Comparison of ENCODE assay signal across 8 mouse cellular contexts in the genomic region with DNA sequence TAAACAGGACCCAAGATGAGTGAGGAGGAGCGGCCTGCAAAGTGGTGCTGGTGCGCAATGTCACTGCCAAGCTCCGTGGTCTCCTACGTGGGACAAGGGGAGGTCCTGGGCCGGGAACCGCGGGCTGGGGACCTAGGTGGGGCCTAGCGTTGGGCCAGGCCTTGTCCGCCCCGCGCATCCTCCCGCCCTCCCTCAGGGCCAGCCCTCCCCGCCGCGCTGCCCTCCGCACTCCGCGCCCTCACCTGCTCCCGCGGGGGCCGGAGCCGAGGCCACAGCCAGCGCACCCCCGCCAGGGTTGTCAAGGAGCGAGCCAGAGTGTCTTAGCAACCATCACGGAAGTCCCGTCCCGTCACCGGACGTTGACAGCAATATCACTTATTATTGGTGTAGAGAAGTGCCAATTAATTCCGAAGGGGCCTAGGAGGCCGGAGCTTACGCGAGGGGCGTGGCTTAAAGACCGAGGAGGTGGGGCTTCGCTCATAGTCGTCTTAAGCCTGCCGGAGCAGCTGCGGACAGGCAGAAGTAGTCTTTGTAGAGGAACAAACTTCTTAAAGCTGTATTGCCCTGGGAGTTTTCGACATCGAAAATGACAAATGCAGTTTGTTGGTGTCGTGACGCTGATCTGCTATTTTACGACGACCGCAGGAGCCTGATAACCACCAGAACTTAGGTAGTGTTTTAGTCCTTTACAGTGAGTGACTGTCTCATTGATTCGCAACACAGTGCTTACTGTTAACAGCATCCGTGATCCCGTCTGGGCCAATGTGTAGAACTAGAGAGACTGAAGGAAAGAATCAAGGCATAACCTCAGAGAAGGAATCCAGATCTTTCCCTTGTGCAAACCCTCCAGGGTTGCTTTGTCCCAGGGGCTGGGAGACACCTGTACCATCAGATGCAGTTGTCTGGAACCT. TPM values are rescaled to one million over a fixed set of nuclear protein-coding genes. Genes with fewer than 3 reads are reported as not detected.
DNase-seq lines count a peak whose midpoint lies in the region; ATAC-seq and TF ChIP-seq lines count a peak whose summit lies in the region.

No protein-coding gene starts in this region.

- peak; percentile 82 for TF ChIP-seq POLR2A in testis, adult 2 months (IDR thresholded peaks at IDR 0.05; ENCODE audit: control insufficient read depth, low read depth, low read length)

- peak overlapping the region; percentile 84 for H3K9ac ChIP-seq in forebrain, embryonic 12.5 days
- H3K9ac ChIP-seq in heart, postnatal 0 days (replicated peaks; ENCODE audit: low read depth, low read length): peak overlapping the region; percentile 69
- H3K9ac ChIP-seq in liver, embryonic 16.5 days (ENCODE audit: low read depth, low read length): peak overlapping the region; percentile 76
- peak overlapping the region; percentile 89 for H3K9ac ChIP-seq in neural tube, embryonic 13.5 days

- H3K27ac ChIP-seq in forebrain, embryonic 12.5 days: peak overlapping the region; percentile 68
- H3K27ac ChIP-seq in heart, postnatal 0 days (ENCODE audit: low read depth): peak overlapping the region; percentile 77
- no peak overlapping the region for H3K27ac ChIP-seq in liver, embryonic 16.5 days (ENCODE audit: low read length)
- H3K27ac ChIP-seq in neural tube, embryonic 13.5 days (replicated peaks): peak overlapping the region; percentile 80
- peak overlapping the region; percentile 72 for H3K27ac ChIP-seq in testis, adult 2 months (ENCODE audit: control insufficient read depth, insufficient read depth, low read depth, low read length)

- peak; percentile 97 for ATAC-seq in forebrain, embryonic 12.5 days (ENCODE audit: low FRiP score)
- ATAC-seq in heart, postnatal 0 days (ENCODE audit: insufficient read depth, low read depth): peak; percentile 99
- ATAC-seq in liver, embryonic 16.5 days (ENCODE audit: low read depth): peak; percentile 99
- ATAC-seq in neural tube, embryonic 13.5 days (ENCODE audit: low read depth): peak; percentile 98

- H3K9me3 ChIP-seq in E14TG2a.4 (ENCODE audit: low read length): no peaks in the 10 kb centered on the region
- no peaks in the 10 kb centered on the region for H3K9me3 ChIP-seq in forebrain, embryonic 12.5 days
- H3K9me3 ChIP-seq in heart, postnatal 0 days (replicated peaks; ENCODE audit: control insufficient read depth, low read length): no peaks in the 10 kb centered on the region
- no peaks in the 10 kb centered on the region for H3K9me3 ChIP-seq in liver, embryonic 16.5 days (replicated peaks; ENCODE audit: control insufficient read depth, low read length)
- no peaks in the 10 kb centered on the region for H3K9me3 ChIP-seq in neural tube, embryonic 13.5 days

- H3K27me3 ChIP-seq in E14TG2a.4 (ENCODE audit: insufficient read depth, low read length): no peaks in the 10 kb centered on the region
- H3K27me3 ChIP-seq in forebrain, embryonic 12.5 days: no peaks in the 10 kb centered on the region
- H3K27me3 ChIP-seq in heart, postnatal 0 days (ENCODE audit: control insufficient read depth, insufficient read depth, low read length): no peaks in the 10 kb centered on the region
- no peaks in the 10 kb centered on the region for H3K27me3 ChIP-seq in liver, embryonic 16.5 days (ENCODE audit: control insufficient read depth, insufficient read depth, low read depth, low read length)
- H3K27me3 ChIP-seq in neural tube, embryonic 13.5 days: no peaks in the 10 kb centered on the region
- H3K27me3 ChIP-seq in testis, adult 2 months (ENCODE audit: control insufficient read depth, insufficient read depth, low read length): no peaks in the 10 kb centered on the region

- WGBS in forebrain, embryonic 12.5 days: under 1% methylated on average over 50 of the region's 50 CpGs
- WGBS in heart, postnatal 0 days: under 1% methylated on average over 50 of the region's 50 CpGs
- WGBS in liver, embryonic 16.5 days (ENCODE audit: insufficient replicate concordance): under 1% methylated on average over 50 of the region's 50 CpGs
- under 1% methylated on average over 50 of the region's 50 CpGs for WGBS in neural tube, embryonic 13.5 days

- peak overlapping the region; percentile 91 for H3K4me3 ChIP-seq in E14TG2a.4 (replicated peaks; ENCODE audit: low read length)
- peak overlapping the region; percentile 87 for H3K4me3 ChIP-seq in forebrain, embryonic 12.5 days (replicated peaks)
- peak overlapping the region; percentile 83 for H3K4me3 ChIP-seq in heart, postnatal 0 days (ENCODE audit: low read depth, low read length)
- H3K4me3 ChIP-seq in liver, embryonic 16.5 days (ENCODE audit: low read depth, low read length): peak overlapping the region; percentile 79
- H3K4me3 ChIP-seq in neural tube, embryonic 13.5 days: peak overlapping the region; percentile 82
- H3K4me3 ChIP-seq in testis, adult 2 months (ENCODE audit: control insufficient read depth, low read depth, low read length): peak overlapping the region; percentile 97

- H3K36me3 ChIP-seq in E14TG2a.4 (ENCODE audit: insufficient read depth, low read length): no peaks in the 10 kb centered on the region
- no peaks in the 10 kb centered on the region for H3K36me3 ChIP-seq in forebrain, embryonic 12.5 days (replicated peaks)
- no peaks in the 10 kb centered on the region for H3K36me3 ChIP-seq in heart, postnatal 0 days (replicated peaks; ENCODE audit: control insufficient read depth, insufficient read depth, low read length)
- no peaks in the 10 kb centered on the region for H3K36me3 ChIP-seq in liver, embryonic 16.5 days (ENCODE audit: control insufficient read depth, insufficient read depth)
- H3K36me3 ChIP-seq in neural tube, embryonic 13.5 days: no peaks in the 10 kb centered on the region
- H3K36me3 ChIP-seq in testis, adult 2 months (ENCODE audit: control insufficient read depth, insufficient read depth, low read length): no peaks in the 10 kb centered on the region

- no peak for TF ChIP-seq EP300 in heart, postnatal 0 days (IDR thresholded peaks at IDR 0.05; ENCODE audit: low read depth)

- peak; percentile 96 for DNase-seq in c-Kit-positive CD71-positive TER-119-positive erythroid progenitor cells, embryonic 14.5 days (ENCODE audit: low spot score)
- peak; percentile 99 for DNase-seq in heart, postnatal 0 days (ENCODE audit: low spot score)
- peak; percentile 98 for DNase-seq in kidney, postnatal 4 days

- H3K4me2 ChIP-seq in forebrain, embryonic 12.5 days: peak overlapping the region; percentile 67
- H3K4me2 ChIP-seq in heart, postnatal 0 days (ENCODE audit: low read depth, low read length): peak overlapping the region; percentile 83
- H3K4me2 ChIP-seq in liver, embryonic 16.5 days (ENCODE audit: low read depth, low read length): peak overlapping the region; percentile 79
- H3K4me2 ChIP-seq in neural tube, embryonic 13.5 days: peak overlapping the region; percentile 85

- peaks cover 52% of the 10 kb centered on the region for H3K4me1 ChIP-seq in E14TG2a.4 (replicated peaks; ENCODE audit: low read depth, low read length)
- peaks cover 26% of the 10 kb centered on the region for H3K4me1 ChIP-seq in forebrain, embryonic 12.5 days
- H3K4me1 ChIP-seq in heart, postnatal 0 days (ENCODE audit: control insufficient read depth, insufficient read depth): peaks cover 31% of the 10 kb centered on the region
- H3K4me1 ChIP-seq in liver, embryonic 16.5 days (ENCODE audit: control insufficient read depth, low read depth, low read length): peaks cover 9% of the 10 kb centered on the region
- peaks cover 42% of the 10 kb centered on the region for H3K4me1 ChIP-seq in neural tube, embryonic 13.5 days (replicated peaks)
- H3K4me1 ChIP-seq in testis, adult 2 months (ENCODE audit: control insufficient read depth, insufficient read depth, low read length): peaks cover 9% of the 10 kb centered on the region; the same call in 1 of the 2 replicates

- no peak for TF ChIP-seq CTCF in E14TG2a.4 (conservative IDR thresholded peaks at IDR 0.05; ENCODE audit: low read length)
- no peak for TF ChIP-seq CTCF in heart, postnatal 0 days (IDR thresholded peaks at IDR 0.05; ENCODE audit: low read depth)
- TF ChIP-seq CTCF in testis, adult 2 months (IDR thresholded peaks at IDR 0.05; ENCODE audit: control insufficient read depth, insufficient read depth, insufficient replicate concordance, low read depth, low read length): peak; percentile 14; the same call in 1 of the 2 replicates

RNA-seq across cellular contexts. Expression of a gene that starts 3.3 kb away (rescaled TPM):
- 76.7 and 78.3 TPM in 2 replicates for polyA plus RNA-seq in forebrain, embryonic 12.5 days (2016; fragmentation: Nextera tagmentation; extraction: Ambion mirVana)
- 25.9 and 35.5 TPM in 2 replicates for total RNA-seq in heart, postnatal 0 days (2014; rRNA removed; ENCODE audit: low replicate concordance)
- polyA plus RNA-seq in heart, postnatal 0 days (2015; fragmentation: Nextera tagmentation; extraction: Ambion mirVana): 35.5 and 38.9 TPM in 2 replicates
- polyA plus RNA-seq in liver, embryonic 16.5 days (2015; fragmentation: Nextera tagmentation; extraction: Ambion mirVana): 7.2 and 8.3 TPM in 2 replicates
- polyA plus RNA-seq in neural tube, embryonic 13.5 days (2015; fragmentation: Nextera tagmentation; extraction: Ambion mirVana): 69.7 and 72.1 TPM in 2 replicates
- 187 and 198 TPM in 2 replicates for polyA plus RNA-seq in testis, adult 2 months (2012; rRNA removed)

RNA-seq across cellular contexts. Expression of a gene that starts 30.2 kb away (rescaled TPM):
- polyA plus RNA-seq in forebrain, embryonic 12.5 days (2016; fragmentation: Nextera tagmentation; extraction: Ambion mirVana): 7.2 and 8.0 TPM in 2 replicates
- total RNA-seq in heart, postnatal 0 days (2014; rRNA removed; ENCODE audit: low replicate concordance): 10.8 and 13.7 TPM in 2 replicates
- 0.84 and 1.00 TPM in 2 replicates for polyA plus RNA-seq in heart, postnatal 0 days (2015; fragmentation: Nextera tagmentation; extraction: Ambion mirVana)
- 0.07 and 0.14 TPM in 2 replicates for polyA plus RNA-seq in liver, embryonic 16.5 days (2015; fragmentation: Nextera tagmentation; extraction: Ambion mirVana)
- 19.9 and 22.1 TPM in 2 replicates for polyA plus RNA-seq in neural tube, embryonic 13.5 days (2015; fragmentation: Nextera tagmentation; extraction: Ambion mirVana)
- polyA plus RNA-seq in testis, adult 2 months (2012; rRNA removed): 36.6 and 46.5 TPM in 2 replicates

RNA-seq across cellular contexts. Expression of a gene that starts 32.0 kb away (rescaled TPM):
- polyA plus RNA-seq in forebrain, embryonic 12.5 days (2016; fragmentation: Nextera tagmentation; extraction: Ambion mirVana): 6.2 and 8.6 TPM in 2 replicates
- 71.6 and 120 TPM in 2 replicates for total RNA-seq in heart, postnatal 0 days (2014; rRNA removed; ENCODE audit: low replicate concordance)
- 3.6 and 4.0 TPM in 2 replicates for polyA plus RNA-seq in heart, postnatal 0 days (2015; fragmentation: Nextera tagmentation; extraction: Ambion mirVana)
- 3.0 and 3.1 TPM in 2 replicates for polyA plus RNA-seq in liver, embryonic 16.5 days (2015; fragmentation: Nextera tagmentation; extraction: Ambion mirVana)
- polyA plus RNA-seq in neural tube, embryonic 13.5 days (2015; fragmentation: Nextera tagmentation; extraction: Ambion mirVana): 6.9 and 11.1 TPM in 2 replicates
- polyA plus RNA-seq in testis, adult 2 months (2012; rRNA removed): 16.7 and 19.5 TPM in 2 replicates

RNA-seq across cellular contexts. Expression of a gene that starts 59.7 kb away (rescaled TPM):
- 0.87 TPM in 1 of 2 replicates, not detected in the other for polyA plus RNA-seq in forebrain, embryonic 12.5 days (2016; fragmentation: Nextera tagmentation; extraction: Ambion mirVana)
- total RNA-seq in heart, postnatal 0 days (2014; rRNA removed; ENCODE audit: low replicate concordance): 1.9 and 8.7 TPM in 2 replicates
- polyA plus RNA-seq in heart, postnatal 0 days (2015; fragmentation: Nextera tagmentation; extraction: Ambion mirVana): not detected in 2 replicates
- not detected in 2 replicates for polyA plus RNA-seq in liver, embryonic 16.5 days (2015; fragmentation: Nextera tagmentation; extraction: Ambion mirVana)
- polyA plus RNA-seq in neural tube, embryonic 13.5 days (2015; fragmentation: Nextera tagmentation; extraction: Ambion mirVana): 0.90 TPM in 1 of 2 replicates, not detected in the other
- 0.10 TPM in 1 of 2 replicates, not detected in the other for polyA plus RNA-seq in testis, adult 2 months (2012; rRNA removed)
